Mouse (Mus musculus) C2C12 (cell line): ENCODE measurements at regions not wholly inside any gene's neighbourhood (a gene's known extent, or its start where the extent isn't known, plus 50 kb on each side); places are given as distances from the start of the nearest gene placed in this dataset.

ENCODE experiments used
- H3K27me3 ChIP-seq: one replicate; pipeline ENCODE4 v1.6.1; 2011; ENCODE audit not compliant: control insufficient read depth, insufficient read depth, insufficient read length
- H3K36me3 ChIP-seq: one replicate; pipeline ENCODE4 v1.6.1; 2011; ENCODE audit not compliant: control insufficient read depth, insufficient read depth
- H3K4me3 ChIP-seq: one replicate; pipeline ENCODE4 v1.5.1; 2011; ENCODE audit warnings: mild to moderate bottlenecking, control low read depth; ENCODE audit not compliant: poor library complexity, insufficient read depth, severe bottlenecking
- H3K79me2 ChIP-seq: one replicate; pipeline ENCODE4 v1.6.1; 2011; ENCODE audit not compliant: control insufficient read depth, insufficient read depth
- H3K79me3 ChIP-seq: one replicate; pipeline ENCODE4 v1.6.1; 2011; ENCODE audit warnings: low read depth, control low read depth
- H3ac ChIP-seq: one replicate; pipeline ENCODE3; 2011; ENCODE audit warnings: low read depth; ENCODE audit not compliant: control insufficient read depth, insufficient read length
- CEBPB ChIP-seq: IDR thresholded peaks from one replicate; pipeline ENCODE4 v1.6.1; 2011; ENCODE audit warnings: low read depth, mild to moderate bottlenecking, control low read depth, moderate library complexity
- CTCF ChIP-seq: IDR thresholded peaks from one replicate; pipeline ENCODE4 v1.5.1; 2011; ENCODE audit not compliant: control insufficient read depth, insufficient read depth, insufficient read length
- FOSL1 ChIP-seq: IDR thresholded peaks from one replicate; pipeline ENCODE4 v1.8.0; 2011; ENCODE audit warnings: mild to moderate bottlenecking, low read length; ENCODE audit not compliant: poor library complexity, insufficient read depth, severe bottlenecking
- MAX ChIP-seq: IDR thresholded peaks from one replicate; pipeline ENCODE4 v1.6.1; 2011; ENCODE audit warnings: mild to moderate bottlenecking, control low read depth
- MYOD1 ChIP-seq: IDR thresholded peaks from one replicate; pipeline ENCODE4 v1.6.1; 2011; ENCODE audit warnings: low read depth; ENCODE audit not compliant: control insufficient read depth, insufficient read length
- MYOG ChIP-seq: IDR thresholded peaks from one replicate; pipeline ENCODE4 v1.6.1; 2011; ENCODE audit not compliant: control insufficient read depth, insufficient read length; ENCODE audit errors: extremely low read depth
- USF1 ChIP-seq: IDR thresholded peaks from one replicate; pipeline ENCODE4 v1.6.1; 2011; ENCODE audit warnings: low read depth, mild to moderate bottlenecking, control low read depth, moderate library complexity

- H3K27me3 ChIP-seq, result no peaks in the 10 kb centered on the region
- H3K79me3 ChIP-seq, result no peaks in the 10 kb centered on the region
- TF ChIP-seq MYOG (no peak), CEBPB (no peak), USF1 (no peak), CTCF (no peak), FOSL1 (no peak), MAX (no peak), MYOD1 (no peak)
- no peaks in the 10 kb centered on the region for H3K79me2 ChIP-seq
- H3ac ChIP-seq, result no peak overlapping the region
- H3K4me3 ChIP-seq, result no peak overlapping the region
- no peaks in the 10 kb centered on the region for H3K36me3 ChIP-seq
These were observed 138.5 kb upstream of the Mbnl1 start for GRCm38 (mm10) chr3:60334133-60334532.

GRCm38 (mm10) chr3:60346390-60346789 is 126.2 kb upstream of the Mbnl1 start:
- no peak overlapping the region for H3ac ChIP-seq
- no peaks in the 10 kb centered on the region for H3K36me3 ChIP-seq
- no peaks in the 10 kb centered on the region for H3K79me2 ChIP-seq
- H3K27me3 ChIP-seq, result no peaks in the 10 kb centered on the region
- no peaks in the 10 kb centered on the region for H3K79me3 ChIP-seq
- no peak overlapping the region for H3K4me3 ChIP-seq
- TF ChIP-seq CEBPB (no peak), MYOD1 (peak; percentile 67), FOSL1 (peak; percentile 41)

GRCm38 (mm10) chr3:60347049-60347448 is 125.6 kb upstream of the Mbnl1 start:
- Histone ChIP-seq H3K27me3 (no peaks in the 10 kb centered on the region), H3K79me3 (no peaks in the 10 kb centered on the region), H3ac (no peak overlapping the region), H3K4me3 (no peak overlapping the region), H3K79me2 (no peaks in the 10 kb centered on the region), H3K36me3 (no peaks in the 10 kb centered on the region)
- TF ChIP-seq USF1 (no peak), FOSL1 (no peak), MYOG (no peak), CTCF (no peak), MAX (no peak), MYOD1 (no peak), CEBPB (no peak)

GRCm38 (mm10) chr3:60371176-60371965 is 101.3 kb upstream of the Mbnl1 start:
- H3ac ChIP-seq, result no peak overlapping the region
- no peaks in the 10 kb centered on the region for H3K79me2 ChIP-seq
- TF ChIP-seq FOSL1, result no peak
- TF ChIP-seq CEBPB, result no peak
- H3K36me3 ChIP-seq, result no peaks in the 10 kb centered on the region
- no peaks in the 10 kb centered on the region for H3K27me3 ChIP-seq
- no peaks in the 10 kb centered on the region for H3K79me3 ChIP-seq
- no peak overlapping the region for H3K4me3 ChIP-seq

- Histone ChIP-seq H3K4me3 (no peak overlapping the region), H3K27me3 (no peaks in the 10 kb centered on the region), H3ac (no peak overlapping the region), H3K79me2 (no peaks in the 10 kb centered on the region), H3K79me3 (no peaks in the 10 kb centered on the region), H3K36me3 (no peaks in the 10 kb centered on the region)
- no peak for TF ChIP-seq CTCF
- no peak for TF ChIP-seq MYOD1
- no peak for TF ChIP-seq MAX
- no peak for TF ChIP-seq FOSL1
These were observed 99.0 kb upstream of the Mbnl1 start for GRCm38 (mm10) chr3:60373662-60374061.

GRCm38 (mm10) chr3:60388593-60388992 is 84.0 kb upstream of the Mbnl1 start:
- no peak for TF ChIP-seq FOSL1
- peak; percentile 59 for TF ChIP-seq MYOD1
- TF ChIP-seq MAX, result no peak
- no peak for TF ChIP-seq MYOG
- peak; percentile 81 for TF ChIP-seq CEBPB
- no peak for TF ChIP-seq CTCF
- TF ChIP-seq USF1, result no peak
- H3K4me3 ChIP-seq, result no peak overlapping the region
- H3K79me2 ChIP-seq, result no peaks in the 10 kb centered on the region
- H3ac ChIP-seq, result no peak overlapping the region
- no peaks in the 10 kb centered on the region for H3K79me3 ChIP-seq
- H3K27me3 ChIP-seq, result no peaks in the 10 kb centered on the region
- no peaks in the 10 kb centered on the region for H3K36me3 ChIP-seq
